13 mouse cellular contexts compared by ENCODE assay signal in the genomic region with DNA sequence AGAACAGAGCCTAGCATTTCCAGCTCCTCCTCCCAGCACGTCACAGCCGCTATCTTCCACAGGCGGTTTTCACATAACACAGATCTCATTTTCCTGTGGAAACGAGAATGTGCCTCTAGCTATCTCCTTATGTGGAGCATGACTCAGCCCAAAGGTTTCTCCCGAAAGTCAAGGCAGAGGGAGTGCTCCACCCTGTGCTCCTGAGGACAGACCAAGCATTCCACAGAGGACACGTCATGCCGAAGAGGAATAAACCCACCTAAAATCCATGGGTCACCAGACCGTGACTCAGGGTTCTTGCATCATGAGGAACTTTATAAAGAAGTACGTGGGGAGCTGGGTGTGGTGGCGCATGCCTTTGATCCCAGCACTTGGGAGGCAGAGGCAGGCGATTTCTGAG. TPM values are rescaled to one million over a fixed set of nuclear protein-coding genes. Genes with fewer than 3 reads are reported as not detected.
A peak's percentile ranks its signal among the peaks of the same experiment; 100 is the strongest.
DNase-seq lines count a peak whose midpoint lies in the region; ATAC-seq and TF ChIP-seq lines count a peak whose summit lies in the region.
"Had no signal": no experiment of that assay in that cellular context is flagged by ENCODE, and none has a peak within 500 bp of the region (broad histone marks: within the 10 kb centered on the region; RNA-seq: fewer than 3 reads in every experiment).

No protein-coding gene starts in this region.

- no peak overlapping the region for H3K4me3 ChIP-seq in lung, postnatal 0 days (ENCODE audit: low read depth, low read length)
- H3K4me3 ChIP-seq in lung, adult 2 months (replicated peaks; ENCODE audit: extremely low read depth, low read depth, low read length), result no peak overlapping the region
- H3K4me3 ChIP-seq in heart, embryonic 16.5 days (ENCODE audit: low read length), result no peak overlapping the region
- H3K4me3 ChIP-seq: forebrain, embryonic 10.5 days; hindbrain, embryonic 10.5 days; limb, embryonic 15.5 days had no signal

- H3K4me1 ChIP-seq in lung, postnatal 0 days (ENCODE audit: insufficient read depth, low read depth, low read length), result no peaks in the 10 kb centered on the region
- no peaks in the 10 kb centered on the region for H3K4me1 ChIP-seq in lung, adult 2 months (ENCODE audit: control insufficient read depth, insufficient read depth, low read length)
- no peaks in the 10 kb centered on the region for H3K4me1 ChIP-seq in heart, embryonic 16.5 days (ENCODE audit: control insufficient read depth, insufficient read depth, low read length)
- H3K4me1 ChIP-seq: forebrain, embryonic 10.5 days; hindbrain, embryonic 10.5 days; limb, embryonic 15.5 days had no signal

- no peak for DNase-seq in frontal cortex, postnatal 10 days (ENCODE audit: low spot score in 2 of 2)
- DNase-seq in lung, postnatal 0 days (ENCODE audit: low spot score), result no peak
- no peak for DNase-seq in lung, adult 2 months
- peak; percentile 97 for DNase-seq in R1 (ENCODE audit: low read depth, low spot score)
- no peak for DNase-seq in embryo, embryonic 11 days
- DNase-seq in cerebellum, postnatal 4 days (ENCODE audit: low spot score in 2 of 2), result no peak
- DNase-seq: cerebellum, postnatal 14 days; midbrain, embryonic 14.5 days had no signal

- 84% methylated on average over 11 of the region's 11 CpGs for WGBS in lung, postnatal 0 days
- WGBS in lung, adult 2 months, result 84% methylated on average over 11 of the region's 11 CpGs
- WGBS in heart, embryonic 16.5 days, result 64% methylated on average over 11 of the region's 11 CpGs

- no peak overlapping the region for H3K4me2 ChIP-seq in lung, postnatal 0 days (replicated peaks; ENCODE audit: low read depth, low read length)
- no peak overlapping the region for H3K4me2 ChIP-seq in heart, embryonic 16.5 days (ENCODE audit: low read depth, low read length)
- H3K4me2 ChIP-seq: limb, embryonic 15.5 days had no signal

- peak; percentile 82 for ATAC-seq in frontal cortex, adult (ENCODE audit: low TSS enrichment)
- ATAC-seq in lung, postnatal 0 days, result peak; percentile 35; the same call in 1 of the 2 replicates
- 0 out of 2 replicates have a peak, but pooled peaks have one; percentile 10 for ATAC-seq in heart, embryonic 16.5 days (replicated peaks; ENCODE audit: extremely low read depth, insufficient read depth, low FRiP score)

- H3K36me3 ChIP-seq in lung, postnatal 0 days (ENCODE audit: insufficient read depth, low read length), result peaks cover 66% of the 10 kb centered on the region
- peaks cover 80% of the 10 kb centered on the region for H3K36me3 ChIP-seq in heart, embryonic 16.5 days (ENCODE audit: control insufficient read depth, insufficient read depth)

- H3K9ac ChIP-seq in lung, postnatal 0 days (replicated peaks; ENCODE audit: low read depth), result no peak overlapping the region
- H3K9ac ChIP-seq in heart, embryonic 16.5 days (ENCODE audit: low read length), result no peak overlapping the region
- H3K9ac ChIP-seq: limb, embryonic 15.5 days had no signal

- TF ChIP-seq EP300 in lung, postnatal 0 days (IDR thresholded peaks at IDR 0.05), result no peak

- no peak for TF ChIP-seq CTCF in lung, postnatal 0 days (IDR thresholded peaks at IDR 0.05)
- TF ChIP-seq CTCF in lung, adult 2 months (IDR thresholded peaks at IDR 0.05; ENCODE audit: insufficient read depth, low read length), result no peak

- TF ChIP-seq POLR2A in lung, adult 2 months (IDR thresholded peaks at IDR 0.05; ENCODE audit: borderline replicate concordance, extremely low read depth, low read depth, low read length), result no peak

- H3K27ac ChIP-seq in lung, postnatal 0 days (ENCODE audit: low read length), result no peak overlapping the region
- no peak overlapping the region for H3K27ac ChIP-seq in heart, embryonic 16.5 days (ENCODE audit: low read length)
- H3K27ac ChIP-seq: forebrain, embryonic 10.5 days; hindbrain, embryonic 10.5 days; limb, embryonic 15.5 days had no signal

- H3K9me3 ChIP-seq in lung, postnatal 0 days (ENCODE audit: low read length), result no peaks in the 10 kb centered on the region
- no peaks in the 10 kb centered on the region for H3K9me3 ChIP-seq in heart, embryonic 16.5 days (replicated peaks; ENCODE audit: control insufficient read depth, low read length)
- H3K9me3 ChIP-seq: forebrain, embryonic 10.5 days; hindbrain, embryonic 10.5 days; limb, embryonic 15.5 days had no signal

- H3K27me3 ChIP-seq in lung, postnatal 0 days (replicated peaks; ENCODE audit: insufficient read depth, low read length), result no peaks in the 10 kb centered on the region
- no peaks in the 10 kb centered on the region for H3K27me3 ChIP-seq in heart, embryonic 16.5 days (ENCODE audit: control insufficient read depth, insufficient read depth, low read length)
- H3K27me3 ChIP-seq: limb, embryonic 15.5 days had no signal

RNA-seq across cellular contexts. Expression of a gene that starts 24.2 kb away (rescaled TPM):
- 170 and 185 TPM in 2 replicates for polyA plus RNA-seq in lung, postnatal 0 days (2015; fragmentation: Nextera tagmentation; extraction: Ambion mirVana)
- polyA plus RNA-seq in lung, adult 2 months (2012; rRNA removed), result 97.3 and 127 TPM in 2 replicates
- polyA plus RNA-seq in heart, embryonic 16.5 days (2015; fragmentation: Nextera tagmentation; extraction: Ambion mirVana), result 201 and 223 TPM in 2 replicates

RNA-seq across cellular contexts. Expression of a gene that starts 40.2 kb away (rescaled TPM):
- 18.1 and 18.6 TPM in 2 replicates for polyA plus RNA-seq in lung, postnatal 0 days (2015; fragmentation: Nextera tagmentation; extraction: Ambion mirVana)
- polyA plus RNA-seq in lung, adult 2 months (2012; rRNA removed), result 14.6 and 20.4 TPM in 2 replicates
- polyA plus RNA-seq in heart, embryonic 16.5 days (2015; fragmentation: Nextera tagmentation; extraction: Ambion mirVana), result 17.6 and 17.9 TPM in 2 replicates

RNA-seq across cellular contexts. Expression of a gene that starts 44.3 kb away (rescaled TPM):
- polyA plus RNA-seq in lung, postnatal 0 days (2015; fragmentation: Nextera tagmentation; extraction: Ambion mirVana), result 82.9 and 84.0 TPM in 2 replicates
- 55.3 and 62.2 TPM in 2 replicates for polyA plus RNA-seq in lung, adult 2 months (2012; rRNA removed)
- 92.5 and 96.6 TPM in 2 replicates for polyA plus RNA-seq in heart, embryonic 16.5 days (2015; fragmentation: Nextera tagmentation; extraction: Ambion mirVana)

RNA-seq across cellular contexts. Expression of a gene that starts 51.3 kb away (rescaled TPM):
- polyA plus RNA-seq in lung, postnatal 0 days (2015; fragmentation: Nextera tagmentation; extraction: Ambion mirVana), result 9.9 and 10.1 TPM in 2 replicates
- 19.2 and 20.6 TPM in 2 replicates for polyA plus RNA-seq in lung, adult 2 months (2012; rRNA removed)
- polyA plus RNA-seq in heart, embryonic 16.5 days (2015; fragmentation: Nextera tagmentation; extraction: Ambion mirVana), result 16.4 and 16.9 TPM in 2 replicates

RNA-seq across cellular contexts. Expression of a gene that starts 57.7 kb away (rescaled TPM):
- 2.0 and 2.9 TPM in 2 replicates for polyA plus RNA-seq in lung, postnatal 0 days (2015; fragmentation: Nextera tagmentation; extraction: Ambion mirVana)
- 1.5 and 3.5 TPM in 2 replicates for polyA plus RNA-seq in lung, adult 2 months (2012; rRNA removed)
- polyA plus RNA-seq in heart, embryonic 16.5 days (2015; fragmentation: Nextera tagmentation; extraction: Ambion mirVana), result 1.9 TPM in 2 replicates

Comparison
In these comparisons a context has a peak if more than half of its experiments do, and no peak if none do; other contexts are left out.
1. ATAC-seq: peak in every context shown above with its lines; median percentile 82 in frontal cortex, adult; 35 in lung, postnatal 0 days; 10 in heart, embryonic 16.5 days.